Comparison of ENCODE assay signal across 8 mouse cellular contexts in genomic region chr4:137707216-137707990, GRCm38 (mm10). TPM values are rescaled to one million over a fixed set of nuclear protein-coding genes. Genes with fewer than 3 reads are reported as not detected.
DNase-seq lines count a peak whose midpoint lies in the region; ATAC-seq lines count a peak whose summit lies in the region.

No protein-coding gene starts in this region.

- no peaks in the 10 kb centered on the region for H3K9me3 ChIP-seq in forebrain, embryonic 11.5 days (ENCODE audit: control insufficient read depth, low read length)

- no peak overlapping the region for H3K27ac ChIP-seq in forebrain, embryonic 11.5 days (ENCODE audit: low read depth, low read length)

- H3K4me2 ChIP-seq in forebrain, embryonic 11.5 days (ENCODE audit: low read depth, low read length, severe bottlenecking), result peak overlapping the region; percentile 80

- H3K4me1 ChIP-seq in forebrain, embryonic 11.5 days (replicated peaks; ENCODE audit: control insufficient read depth, insufficient read depth, low read length), result peaks cover 9% of the 10 kb centered on the region

- 0 out of 2 replicates have a peak, but pooled peaks cover 2% of the 10 kb centered on the region for H3K27me3 ChIP-seq in forebrain, embryonic 11.5 days (ENCODE audit: control insufficient read depth, insufficient read depth, low read length)

- 5% methylated on average over 43 of the region's 52 CpGs for WGBS in forebrain, embryonic 11.5 days

- intact Hi-C loops in heart, postnatal 10 days (cut with DNase I), result no loop called here

- H3K4me3 ChIP-seq in forebrain, embryonic 11.5 days (ENCODE audit: low read depth, low read length), result peak overlapping the region; percentile 52

- peak; percentile 89 for ATAC-seq in forebrain, embryonic 11.5 days (replicated peaks; ENCODE audit: low FRiP score)

- no peaks in the 10 kb centered on the region for H3K36me3 ChIP-seq in forebrain, embryonic 11.5 days (ENCODE audit: control insufficient read depth, insufficient read depth, low read length)

- DNase-seq in CD8-positive naive resting alpha-beta T cell, adult 2 months (ENCODE audit: low read depth in 2 of 2, low spot score in 2 of 2), result peak; percentile 55 to 62
- peak; percentile 96 for DNase-seq in adrenal gland, postnatal 14 days
- DNase-seq in forebrain, embryonic 11.5 days (ENCODE audit: low spot score), result peak; percentile 98
- DNase-seq in heart, postnatal 10 days, result peak; percentile 89 to 90
- DNase-seq in kidney, postnatal 14 days, result peak; percentile 97
- DNase-seq in lung, postnatal 10 days, result peak; percentile 84
- DNase-seq in retina, postnatal 1 day, result peak; percentile 92
- peak; percentile 89 for DNase-seq in urinary bladder, adult 2 months (ENCODE audit: low spot score)

- peak overlapping the region; percentile 68 for H3K9ac ChIP-seq in forebrain, embryonic 11.5 days (ENCODE audit: low read length)

RNA-seq across cellular contexts. Expression of gene Rap1gap, which starts 42.9 kb away (rescaled TPM):
- 40.8 and 44.9 TPM in 2 replicates for total RNA-seq in adrenal gland, postnatal 14 days (2021)
- 4.4 and 7.7 TPM in 2 replicates for polyA plus RNA-seq in forebrain, embryonic 11.5 days (2014; fragmentation: Nextera tagmentation; extraction: Ambion mirVana)
- total RNA-seq in heart, postnatal 10 days (2021), result 10 to 100 TPM; 10.3 to 12.6 TPM
- 51.1 and 66.6 TPM in 2 replicates for polyA plus RNA-seq in urinary bladder, adult 2 months (2012; rRNA removed)
